35 mouse cellular contexts compared by ENCODE assay signal in the genomic region with DNA sequence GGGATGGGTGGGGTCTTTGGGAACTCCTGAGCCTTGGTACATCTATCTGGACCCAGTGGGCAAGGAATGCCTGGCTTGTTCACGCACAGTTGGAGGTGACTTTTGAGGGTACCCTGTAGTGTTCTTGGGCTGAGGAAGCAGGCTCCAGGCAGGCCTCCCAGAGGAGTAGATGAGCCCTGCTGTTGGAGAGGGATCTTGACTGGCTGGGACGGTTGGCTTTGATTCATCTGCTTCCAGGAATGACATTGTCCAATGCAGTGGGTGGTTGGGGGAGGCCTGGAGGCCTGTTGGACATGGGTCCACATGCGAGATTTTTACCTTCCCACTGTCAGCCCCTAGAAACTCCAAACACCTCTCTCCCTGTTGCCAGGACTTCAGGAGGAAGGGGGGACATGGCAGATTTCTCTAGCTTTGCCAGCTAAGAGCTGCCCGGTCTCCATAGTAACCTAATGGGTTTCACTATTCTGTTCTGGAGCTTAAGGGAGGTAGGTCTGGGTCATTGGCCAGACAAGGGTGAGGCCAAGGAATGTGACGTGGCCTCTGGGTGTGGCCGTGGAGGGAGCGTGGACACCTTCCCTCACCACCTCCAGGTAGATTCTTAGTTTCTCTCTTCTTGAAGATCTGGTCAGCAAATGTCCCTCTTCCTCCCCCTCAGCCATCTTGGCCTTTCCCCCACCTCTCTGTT. TPM values are rescaled to one million over a fixed set of nuclear protein-coding genes. Genes with fewer than 3 reads are reported as not detected.
DNase-seq lines count a peak whose midpoint lies in the region; ATAC-seq and TF ChIP-seq lines count a peak whose summit lies in the region.
"Had no signal": no experiment of that assay in that cellular context is flagged by ENCODE, and none has a peak within 500 bp of the region (broad histone marks: within the 10 kb centered on the region; RNA-seq: fewer than 3 reads in every experiment).

No protein-coding gene starts in this region.

- no peak overlapping the region for H3K9ac ChIP-seq in embryonic facial prominence, embryonic 13.5 days
- H3K9ac ChIP-seq: embryonic facial prominence, embryonic 15.5 days; forebrain, embryonic 12.5 days; forebrain, postnatal 0 days; hindbrain, embryonic 14.5 days; liver, embryonic 15.5 days had no signal

- no peak for DNase-seq in embryonic facial prominence, embryonic 10.5 days (ENCODE audit: low spot score)
- DNase-seq in kidney, adult 18-20 months = peak; percentile 47
- no peak for DNase-seq in kidney, postnatal 14 days
- DNase-seq in left cerebral cortex, adult 2 months (ENCODE audit: extremely low spot score in 1 of 2, low spot score in 2 of 2) = no peak
- no peak for DNase-seq in left cerebral cortex, postnatal 36 days (ENCODE audit: low spot score in 2 of 2)
- no peak for DNase-seq in testis, postnatal 14 days (ENCODE audit: low spot score)
- DNase-seq: cerebellum, adult 18-20 months; cerebellum, postnatal 10 days; forebrain, postnatal 0 days; gastrocnemius, postnatal 10 days; heart, postnatal 4 days; left cerebral cortex, postnatal 4 days; midbrain, embryonic 14.5 days; thymus, postnatal 14 days had no signal

- no peak for ATAC-seq in embryonic facial prominence, embryonic 13.5 days (ENCODE audit: insufficient number of reproducible peaks, insufficient read depth, low FRiP score, low TSS enrichment, low read depth)
- ATAC-seq: activated CD4-positive, CD25-positive, alpha-beta regulatory T cell, adult 4 months; forebrain, postnatal 0 days; inflammation-experienced regulatory T-cells, adult 6 months had no signal

- 0 out of 2 replicates have a peak overlapping the region, but pooled peaks have one; percentile 11 for H3K27ac ChIP-seq in embryonic facial prominence, embryonic 13.5 days
- no peak overlapping the region; the same call in 1 of the 2 replicates for H3K27ac ChIP-seq in embryonic facial prominence, embryonic 10.5 days (replicated peaks)
- H3K27ac ChIP-seq in left cerebral cortex, adult 2 months = 0 out of 2 replicates have a peak overlapping the region, but pooled peaks have one; percentile 15
- no peak overlapping the region for H3K27ac ChIP-seq in testis, adult 2 months (ENCODE audit: control insufficient read depth, insufficient read depth, low read depth, low read length)
- H3K27ac ChIP-seq: embryonic facial prominence, embryonic 15.5 days; forebrain, embryonic 12.5 days; hindbrain, embryonic 14.5 days; liver, embryonic 15.5 days had no signal

- H3K4me2 ChIP-seq in embryonic facial prominence, embryonic 13.5 days = no peak overlapping the region
- H3K4me2 ChIP-seq: embryonic facial prominence, embryonic 15.5 days; forebrain, embryonic 12.5 days; hindbrain, embryonic 14.5 days; liver, embryonic 15.5 days had no signal

- no peak for TF ChIP-seq POLR2A in testis, adult 2 months (IDR thresholded peaks at IDR 0.05; ENCODE audit: control insufficient read depth, low read depth, low read length)

- TF ChIP-seq CTCF in left cerebral cortex, adult 2 months (IDR thresholded peaks at IDR 0.05) = no peak
- no peak for TF ChIP-seq CTCF in testis, adult 2 months (IDR thresholded peaks at IDR 0.05; ENCODE audit: control insufficient read depth, insufficient read depth, insufficient replicate concordance, low read depth, low read length)

- intact Hi-C loops in left cerebral cortex, adult 2 months (cut with DNase I) = no loop called here
- intact Hi-C loops in left cerebral cortex, postnatal 36 days (cut with DNase I) = no loop called here

- H3K36me3 ChIP-seq in embryonic facial prominence, embryonic 13.5 days = peaks cover 15% of the 10 kb centered on the region; the same call in 1 of the 2 replicates
- H3K36me3 ChIP-seq in embryonic facial prominence, embryonic 10.5 days (replicated peaks) = peaks cover 23% of the 10 kb centered on the region
- no peaks in the 10 kb centered on the region for H3K36me3 ChIP-seq in testis, adult 2 months (ENCODE audit: control insufficient read depth, insufficient read depth, low read length)
- H3K36me3 ChIP-seq: liver, embryonic 15.5 days had no signal

- no peaks in the 10 kb centered on the region for H3K9me3 ChIP-seq in embryonic facial prominence, embryonic 13.5 days
- no peaks in the 10 kb centered on the region for H3K9me3 ChIP-seq in embryonic facial prominence, embryonic 10.5 days
- H3K9me3 ChIP-seq: embryonic facial prominence, embryonic 15.5 days; forebrain, embryonic 12.5 days; liver, embryonic 15.5 days had no signal

- H3K27me3 ChIP-seq in embryonic facial prominence, embryonic 13.5 days = no peaks in the 10 kb centered on the region
- H3K27me3 ChIP-seq in embryonic facial prominence, embryonic 10.5 days (replicated peaks; ENCODE audit: low read depth, poor library complexity, severe bottlenecking) = no peaks in the 10 kb centered on the region
- H3K27me3 ChIP-seq in testis, adult 2 months (ENCODE audit: control insufficient read depth, insufficient read depth, low read length) = no peaks in the 10 kb centered on the region
- H3K27me3 ChIP-seq: CH12.LX; embryonic facial prominence, embryonic 15.5 days; forebrain, embryonic 12.5 days; liver, embryonic 15.5 days had no signal

- no peak overlapping the region for H3K4me3 ChIP-seq in embryonic facial prominence, embryonic 13.5 days
- H3K4me3 ChIP-seq in embryonic facial prominence, embryonic 10.5 days = no peak overlapping the region
- H3K4me3 ChIP-seq in left cerebral cortex, adult 2 months = no peak overlapping the region
- peak overlapping the region; percentile 17 for H3K4me3 ChIP-seq in testis, adult 2 months (ENCODE audit: control insufficient read depth, low read depth, low read length)
- H3K4me3 ChIP-seq: embryonic facial prominence, embryonic 15.5 days; forebrain, embryonic 12.5 days; liver, embryonic 15.5 days had no signal

- H3K4me1 ChIP-seq in embryonic facial prominence, embryonic 13.5 days = peaks cover 9% of the 10 kb centered on the region
- no peaks in the 10 kb centered on the region for H3K4me1 ChIP-seq in embryonic facial prominence, embryonic 10.5 days
- H3K4me1 ChIP-seq in testis, adult 2 months (ENCODE audit: control insufficient read depth, insufficient read depth, low read length) = peaks cover 8% of the 10 kb centered on the region
- H3K4me1 ChIP-seq: forebrain, embryonic 12.5 days had no signal

- WGBS in embryonic facial prominence, embryonic 13.5 days = 88% methylated on average over 7 of the region's 7 CpGs
- 92% methylated on average over 7 of the region's 7 CpGs for WGBS in embryonic facial prominence, embryonic 10.5 days

RNA-seq across cellular contexts. Expression of a gene that starts 9.0 kb away (rescaled TPM):
- 29.5 and 29.6 TPM in 2 replicates for polyA plus RNA-seq in embryonic facial prominence, embryonic 13.5 days (2015; fragmentation: Nextera tagmentation; extraction: Ambion mirVana)
- 24.4 and 25.1 TPM in 2 replicates for polyA plus RNA-seq in embryonic facial prominence, embryonic 10.5 days (2016; fragmentation: Nextera tagmentation; extraction: Ambion mirVana)
- total RNA-seq in left cerebral cortex, adult 2 months (2021) = 10 to 100 TPM; 16.9 to 17.0 TPM
- total RNA-seq in left cerebral cortex, postnatal 36 days (2021) = 10 to 100 TPM; 17.2 to 19.5 TPM
- 7.0 and 7.2 TPM in 2 replicates for polyA plus RNA-seq in testis, adult 2 months (2012; rRNA removed)

RNA-seq across cellular contexts. Expression of a gene that starts 21.6 kb away (rescaled TPM):
- not detected in 2 replicates for polyA plus RNA-seq in embryonic facial prominence, embryonic 13.5 days (2015; fragmentation: Nextera tagmentation; extraction: Ambion mirVana)
- polyA plus RNA-seq in embryonic facial prominence, embryonic 10.5 days (2016; fragmentation: Nextera tagmentation; extraction: Ambion mirVana) = not detected in 2 replicates
- total RNA-seq in left cerebral cortex, adult 2 months (2021) = not detected
- total RNA-seq in left cerebral cortex, postnatal 36 days (2021) = not detected
- polyA plus RNA-seq in testis, adult 2 months (2012; rRNA removed) = not detected in 2 replicates
- total RNA-seq: adrenal gland, adult 2 months; adrenal gland, postnatal 36 days; CH12.LX; common myeloid progenitor, adult 5-6 weeks; gastrocnemius, postnatal 10 days; heart, postnatal 4 days; layer of hippocampus, postnatal 10 days; left cerebral cortex, adult 8-10 months; left cerebral cortex, postnatal 4 days; monocyte, adult 5-6 weeks had no signal
- polyA plus RNA-seq: activated CD4-positive, CD25-positive, alpha-beta regulatory T cell, adult 4 months; forebrain, embryonic 12.5 days; forebrain, postnatal 0 days; gonadal fat pad, adult 2 months; heart, embryonic 16.5 days; hindbrain, embryonic 14.5 days; inflammation-experienced regulatory T-cells, adult 6 months; liver, embryonic 15.5 days; midbrain, embryonic 14.5 days; neural tube, embryonic 14.5 days; stomach, embryonic 14.5 days; urinary bladder, adult 2 months had no signal

RNA-seq across cellular contexts. Expression of a gene that starts 28.7 kb away (rescaled TPM):
- polyA plus RNA-seq in embryonic facial prominence, embryonic 13.5 days (2015; fragmentation: Nextera tagmentation; extraction: Ambion mirVana) = not detected in 2 replicates
- polyA plus RNA-seq in embryonic facial prominence, embryonic 10.5 days (2016; fragmentation: Nextera tagmentation; extraction: Ambion mirVana) = not detected in 2 replicates
- total RNA-seq in left cerebral cortex, adult 2 months (2021) = not detected
- total RNA-seq in left cerebral cortex, postnatal 36 days (2021) = not detected
- not detected in 2 replicates for polyA plus RNA-seq in testis, adult 2 months (2012; rRNA removed)
- total RNA-seq: adrenal gland, postnatal 36 days; CH12.LX; common myeloid progenitor, adult 5-6 weeks; forebrain, postnatal 0 days; gastrocnemius, postnatal 10 days; heart, postnatal 4 days; layer of hippocampus, postnatal 10 days; left cerebral cortex, adult 8-10 months; monocyte, adult 5-6 weeks had no signal
- polyA plus RNA-seq: activated CD4-positive, CD25-positive, alpha-beta regulatory T cell, adult 4 months; brain, embryonic 14.5 days; embryonic facial prominence, embryonic 15.5 days; forebrain, embryonic 12.5 days; forebrain, postnatal 0 days; gonadal fat pad, adult 2 months; heart, embryonic 16.5 days; hindbrain, embryonic 14.5 days; inflammation-experienced regulatory T-cells, adult 6 months; liver, embryonic 15.5 days; midbrain, embryonic 14.5 days; neural tube, embryonic 14.5 days; stomach, embryonic 14.5 days had no signal

Comparison
In these comparisons a context has a peak if more than half of its experiments do, and no peak if none do; other contexts are left out.
1. H3K27ac ChIP-seq: peak in embryonic facial prominence, embryonic 13.5 days (single experiment) and left cerebral cortex, adult 2 months (single experiment); none in embryonic facial prominence, embryonic 10.5 days (single experiment) and testis, adult 2 months (single experiment).